Mouse (Mus musculus) brain, embryonic 14.5 days (tissue): ENCODE results near the gene Rbm4b.

Source experiments
- CTCF ChIP-seq: fragments of 200-500 bp; IDR thresholded peaks from 2 replicates; pipeline ENCODE4 v1.5.1; 2012; ENCODE audit warnings: inconsistent platforms, mild to moderate bottlenecking, moderate library complexity, borderline replicate concordance; ENCODE audit not compliant: insufficient read depth, insufficient read length; ENCODE audit errors: extremely low read depth
- POLR2A ChIP-seq: fragments of 200-500 bp; IDR thresholded peaks from 2 replicates; pipeline ENCODE4 v1.6.1; 2012; ENCODE audit warnings: mild to moderate bottlenecking, inconsistent platforms, borderline replicate concordance; ENCODE audit not compliant: poor library complexity, insufficient read depth, insufficient read length, severe bottlenecking; ENCODE audit errors: extremely low read depth

DNA sequence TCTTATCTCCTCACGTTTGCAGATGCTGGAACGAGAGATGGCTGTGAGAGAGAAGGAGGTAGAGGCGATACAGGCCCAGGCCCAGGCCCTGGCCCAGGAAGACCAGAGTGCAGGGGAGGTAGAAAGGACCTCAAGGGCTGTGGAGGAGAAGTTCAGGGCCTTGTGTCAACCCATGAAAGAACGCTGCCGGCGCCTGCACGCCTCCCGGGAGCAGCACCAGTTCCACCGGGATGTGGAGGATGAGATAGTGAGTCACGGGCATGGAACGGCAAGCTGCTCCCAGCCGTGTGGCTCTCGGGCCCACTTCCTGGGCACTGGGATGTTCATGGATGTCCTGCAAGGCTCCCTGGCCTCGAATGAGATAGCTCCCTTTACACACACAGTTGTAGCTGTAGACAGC is 12.3 kb upstream of the Rbm4b start:
- no peak for TF ChIP-seq CTCF
- TF ChIP-seq POLR2A, result no peak
